Mouse (Mus musculus): ENCODE data around the gene Nln.

The Nln gene

GRCm38 (mm10) chr13:104109288-104109815 lies at the start of gene Nln, which contains the start of gene Sgtb:
TSS of gene Nln (minus strand) at chr13:104109614.
TSS of gene Sgtb (plus strand) at chr13:104109741.
- peak; percentile 86 for DNase-seq (ENCODE audit: low spot score)

- no peak for DNase-seq (ENCODE audit: low spot score)
Measured at GRCm38 (mm10) chr13:104155686-104156085, 46.3 kb upstream of the Nln start.

GRCm38 (mm10) chr13:104155106-104155505 lies 45.7 kb upstream of the Nln start:
- DNase-seq (ENCODE audit: low spot score): no peak

GRCm38 (mm10) chr13:104154180-104154579 lies 44.8 kb upstream of the Nln start:
- DNase-seq (ENCODE audit: low spot score): no peak

GRCm38 (mm10) chr13:104145646-104146045 lies 36.2 kb upstream of the Nln start:
- no peak for DNase-seq (ENCODE audit: low spot score)

- DNase-seq (ENCODE audit: low spot score): no peak
Measured at GRCm38 (mm10) chr13:104144871-104145270, 35.5 kb upstream of the Nln start.

GRCm38 (mm10) chr13:104139369-104140209 lies 30.2 kb upstream of the Nln start:
- DNase-seq (ENCODE audit: low spot score): peak; percentile 76

- no peak for DNase-seq (ENCODE audit: low spot score)
Measured at GRCm38 (mm10) chr13:104134510-104135085, 25.2 kb upstream of the Nln start.

- DNase-seq (ENCODE audit: low spot score): no peak
Measured at GRCm38 (mm10) chr13:104132561-104132960, 23.1 kb upstream of the Nln start.

- no peak for DNase-seq (ENCODE audit: low spot score)
Measured at GRCm38 (mm10) chr13:104123662-104124381, 14.4 kb upstream of the Nln start.

- no peak for DNase-seq (ENCODE audit: low spot score)
Measured at GRCm38 (mm10) chr13:104122078-104122840, 12.8 kb upstream of the Nln start.

GRCm38 (mm10) chr13:104114827-104115226 lies 5.4 kb upstream of the Nln start:
- DNase-seq (ENCODE audit: low spot score): no peak

- DNase-seq (ENCODE audit: low spot score): no peak
Measured at GRCm38 (mm10) chr13:104113782-104114181, 4.4 kb upstream of the Nln start.

- DNase-seq (ENCODE audit: low spot score): no peak
Measured at GRCm38 (mm10) chr13:104112266-104112900, 3.0 kb upstream of the Nln start.

- DNase-seq (ENCODE audit: low spot score): no peak
Measured at GRCm38 (mm10) chr13:104110526-104110925, 1.1 kb upstream of the Nln start.

GRCm38 (mm10) chr13:104109816-104110521 lies 555 bp upstream of the Nln start:
- peak; percentile 45 for DNase-seq (ENCODE audit: low spot score)

- DNase-seq (ENCODE audit: low spot score): no peak
Measured at GRCm38 (mm10) chr13:104108651-104109287, 645 bp downstream of the Nln start.

GRCm38 (mm10) chr13:104101606-104102235 lies 7.7 kb downstream of the Nln start:
- no peak for DNase-seq (ENCODE audit: low spot score)

- no peak for DNase-seq (ENCODE audit: low spot score)
Measured at GRCm38 (mm10) chr13:104100416-104100815, 9.0 kb downstream of the Nln start.

- DNase-seq (ENCODE audit: low spot score): no peak
Measured at GRCm38 (mm10) chr13:104097190-104097589, 12.2 kb downstream of the Nln start.
